Mouse (Mus musculus) stomach, postnatal 0 days (tissue): ENCODE measurements around the gene Ctcf.

Experiments used
- CTCF ChIP-seq: IDR thresholded peaks from 2 replicates; pipeline ENCODE4 v1.5.1; 2016; ENCODE audit warnings: antibody characterized with exemption, low read depth, mild to moderate bottlenecking, moderate library complexity
- EP300 ChIP-seq: optimal IDR thresholded peaks from 2 replicates; pipeline ENCODE3; 2016; ENCODE audit warnings: antibody characterized with exemption

DNA sequence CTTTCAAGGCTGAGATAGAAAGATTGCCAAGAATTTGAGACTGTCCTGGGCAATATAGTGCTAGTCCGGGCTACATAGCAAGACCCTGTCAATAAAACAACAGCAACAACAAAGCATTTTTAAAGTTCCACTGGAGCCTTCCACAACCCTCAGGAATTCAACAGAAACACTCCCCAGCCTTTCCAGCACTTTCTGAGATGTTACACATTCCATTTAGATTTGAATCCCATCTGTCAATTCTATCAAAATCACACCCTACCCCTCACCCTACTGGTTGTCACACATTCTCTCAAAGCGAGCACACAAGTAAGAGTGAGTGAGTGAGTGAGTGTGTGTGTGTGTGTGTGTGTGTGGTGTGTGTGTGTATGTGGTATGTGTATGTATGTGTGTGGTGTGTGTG lies 43.9 kb upstream of the Ctcf start:
- TF ChIP-seq CTCF (no peak), EP300 (no peak)
